Mouse (Mus musculus) splenic B cell, adult 2 months (primary cell): ENCODE measurements around the gene Soat2.

Experiments used
- DNase-seq: peaks from one replicate; pipeline ENCODE4 v3.0.0-alpha.2; 2011; ENCODE audit warnings: low read depth, low spot score
- H3K27me3 ChIP-seq: 2 replicates; pipeline ENCODE4 v1.6.1; 2012; ENCODE audit warnings: mild to moderate bottlenecking, low read length, moderate library complexity, mixed read lengths; ENCODE audit not compliant: control insufficient read depth, poor library complexity, insufficient read depth, severe bottlenecking
- H3K36me3 ChIP-seq: 2 replicates; pipeline ENCODE4 v1.6.1; 2012; ENCODE audit warnings: mild to moderate bottlenecking, low read length, moderate library complexity, mixed read lengths; ENCODE audit not compliant: control insufficient read depth, poor library complexity, insufficient read depth, severe bottlenecking

The Soat2 gene

DNA sequence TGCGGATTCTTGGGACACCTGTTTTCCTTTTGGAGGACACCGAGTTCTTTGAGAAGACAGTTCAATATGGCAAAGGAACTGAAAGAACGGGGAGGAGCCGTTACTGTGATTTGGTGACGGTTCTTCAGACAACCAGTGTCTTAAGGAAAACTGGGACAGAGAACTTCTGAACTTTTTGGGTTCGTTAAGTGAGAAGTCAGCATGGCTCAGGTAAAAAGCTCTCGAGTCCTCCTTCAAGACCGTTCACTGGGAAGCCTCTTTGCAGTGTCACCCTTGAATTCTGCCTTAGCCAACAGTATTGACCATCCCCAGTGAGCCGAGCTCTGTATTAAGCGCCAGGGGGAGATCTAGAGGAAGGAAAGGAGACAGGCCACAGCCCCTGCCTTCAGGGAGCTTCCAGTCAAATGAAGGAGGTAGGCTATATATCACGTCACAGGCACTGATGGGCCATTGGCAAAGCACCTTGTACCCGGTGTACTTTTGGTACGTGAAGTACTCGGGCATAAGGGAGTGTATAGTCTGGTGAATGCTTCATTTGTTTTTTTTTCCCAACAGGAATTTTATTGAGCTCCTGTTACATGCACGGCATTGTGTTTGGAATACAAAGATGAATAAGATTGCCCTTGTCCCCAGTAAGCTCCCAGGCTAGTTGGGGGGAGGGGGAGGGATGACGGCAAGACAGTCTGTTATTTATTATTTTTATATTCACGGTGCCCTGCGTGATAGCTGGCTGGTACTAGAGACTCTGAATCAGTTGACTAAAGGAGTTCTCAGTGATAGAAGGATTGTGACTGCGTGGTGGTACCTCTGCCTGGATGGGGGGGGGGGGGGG, 54.6 kb downstream of the Soat2 start, which contains the start of gene Csad:
Gene Csad (minus strand): TSS at position 51 of the 832 bp plus-strand sequence.
- no peak for DNase-seq
- Histone ChIP-seq H3K36me3 (peaks cover 6% of the 10 kb centered on the region), H3K27me3 (no peaks in the 10 kb centered on the region)

DNA sequence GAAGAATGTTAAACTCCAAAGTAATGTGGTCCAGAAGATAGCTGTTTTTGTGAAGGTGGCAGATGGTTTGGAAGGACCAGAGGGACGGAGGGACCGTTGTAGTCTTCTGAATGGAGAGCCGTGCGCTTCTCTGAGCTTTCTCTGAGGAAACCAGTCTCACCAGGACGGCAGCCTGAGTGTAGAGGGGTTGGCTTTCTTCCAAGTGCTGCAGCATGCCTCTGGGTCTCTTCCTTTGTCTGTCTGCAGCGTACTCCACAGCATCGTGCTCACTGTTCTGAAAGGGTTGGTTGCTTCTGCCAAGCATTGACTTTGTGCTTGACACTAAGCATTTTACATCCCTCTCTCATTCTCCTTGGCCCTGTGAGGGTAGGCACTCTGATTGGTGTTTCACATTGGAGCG, 55.5 kb downstream of the Soat2 start:
- no peak for DNase-seq

GRCm38 (mm10) chr15:102207351-102207750, 57.0 kb downstream of the Soat2 start:
- no peaks in the 10 kb centered on the region for H3K27me3 ChIP-seq
- no peak for DNase-seq
- H3K36me3 ChIP-seq = peaks cover 14% of the 10 kb centered on the region

More for the DNA sequence above, 55.5 kb downstream of the Soat2 start:
- peaks cover 8% of the 10 kb centered on the region for H3K36me3 ChIP-seq
- H3K27me3 ChIP-seq = no peaks in the 10 kb centered on the region

DNA sequence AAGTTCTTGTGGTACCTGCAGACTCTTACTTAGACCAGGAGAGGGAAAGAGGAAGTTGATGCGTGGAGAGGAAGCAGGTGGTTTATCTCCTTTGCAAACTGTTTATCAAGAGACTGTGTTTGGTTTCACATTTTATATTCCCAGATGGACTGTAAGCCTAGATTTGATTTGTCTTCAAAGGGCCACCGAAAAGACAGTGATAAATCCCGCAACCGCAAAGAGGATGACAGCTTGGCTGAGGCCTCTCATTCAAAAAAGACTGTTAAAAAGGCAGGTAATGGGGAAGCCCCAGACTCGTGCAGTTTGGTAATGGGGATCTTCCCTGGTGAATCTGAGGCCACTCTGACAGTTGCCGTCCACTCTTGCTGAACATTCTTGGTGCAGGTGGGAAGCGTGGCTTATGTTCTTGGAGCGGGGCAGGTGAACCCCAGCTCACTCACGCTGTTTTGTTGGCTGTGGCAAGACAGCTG, 57.8 kb downstream of the Soat2 start:
- H3K36me3 ChIP-seq = peaks cover 22% of the 10 kb centered on the region
- no peaks in the 10 kb centered on the region for H3K27me3 ChIP-seq
- peak; percentile 69 for DNase-seq

- peak; percentile 39 for DNase-seq
- Histone ChIP-seq H3K27me3 (no peaks in the 10 kb centered on the region), H3K36me3 (peaks cover 23% of the 10 kb centered on the region)
These were observed 58.8 kb downstream of the Soat2 start for GRCm38 (mm10) chr15:102209114-102209513.

- no peak for DNase-seq
- Histone ChIP-seq H3K27me3 (no peaks in the 10 kb centered on the region), H3K36me3 (peaks cover 20% of the 10 kb centered on the region)
These were observed 60.5 kb downstream of the Soat2 start for GRCm38 (mm10) chr15:102210816-102211215.

DNA sequence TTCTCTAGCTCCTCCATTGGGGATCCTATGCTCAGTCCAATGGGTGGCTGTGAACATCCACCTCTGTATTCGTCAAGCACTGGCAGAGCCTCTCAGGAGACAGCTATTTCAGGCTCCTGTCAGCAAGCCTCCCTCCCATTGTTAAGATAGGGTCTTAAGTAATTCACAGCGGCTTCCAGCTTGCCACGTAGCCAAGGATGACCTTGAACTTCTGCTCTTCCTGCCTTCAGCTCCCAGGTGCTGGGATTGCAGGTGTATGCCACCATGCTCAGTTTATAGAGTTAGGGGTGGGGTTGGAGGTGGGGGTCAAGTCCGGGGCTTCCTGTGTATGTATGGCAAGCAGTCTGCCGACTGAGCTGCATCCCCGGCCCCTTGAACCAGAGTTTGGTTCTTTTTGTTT, 61.6 kb downstream of the Soat2 start:
- no peaks in the 10 kb centered on the region for H3K27me3 ChIP-seq
- DNase-seq = no peak

More for the DNA sequence above, 61.6 kb downstream of the Soat2 start:
- H3K36me3 ChIP-seq = peaks cover 21% of the 10 kb centered on the region
